In genomic region chr9:96696788-96697492, GRCm38 (mm10) we compare ENCODE assay signal across 10 mouse cellular contexts. TPM values are rescaled to one million over a fixed set of nuclear protein-coding genes. Genes with fewer than 3 reads are reported as not detected.
A peak's percentile ranks its signal among the peaks of the same experiment; 100 is the strongest.
DNase-seq lines count a peak whose midpoint lies in the region; ATAC-seq and TF ChIP-seq lines count a peak whose summit lies in the region.
"Had no signal": no experiment of that assay in that cellular context is flagged by ENCODE, and none has a peak within 500 bp of the region (broad histone marks: within the 10 kb centered on the region; RNA-seq: fewer than 3 reads in every experiment).

No protein-coding gene starts in this region.

- H3K9me3 ChIP-seq in embryonic facial prominence, embryonic 14.5 days (ENCODE audit: control insufficient read depth, low read length): peaks cover 9% of the 10 kb centered on the region
- no peaks in the 10 kb centered on the region for H3K9me3 ChIP-seq in stomach, embryonic 14.5 days (ENCODE audit: control insufficient read depth, low read depth, low read length)
- H3K9me3 ChIP-seq in forebrain, embryonic 13.5 days (replicated peaks): 0 out of 2 replicates have a peak, but pooled peaks cover 9% of the 10 kb centered on the region

- H3K4me1 ChIP-seq in embryonic facial prominence, embryonic 14.5 days (ENCODE audit: control insufficient read depth, insufficient read depth, low read length): 0 out of 2 replicates have a peak, but pooled peaks cover 6% of the 10 kb centered on the region
- no peaks in the 10 kb centered on the region for H3K4me1 ChIP-seq in stomach, embryonic 14.5 days (ENCODE audit: control insufficient read depth, insufficient read depth, low read length)
- H3K4me1 ChIP-seq in forebrain, embryonic 13.5 days: no peaks in the 10 kb centered on the region
- H3K4me1 ChIP-seq: midbrain, embryonic 12.5 days had no signal

- H3K36me3 ChIP-seq in embryonic facial prominence, embryonic 14.5 days (ENCODE audit: control insufficient read depth, insufficient read depth, low read length): 0 out of 2 replicates have a peak, but pooled peaks cover 4% of the 10 kb centered on the region
- peaks cover 3% of the 10 kb centered on the region; the same call in 1 of the 2 replicates for H3K36me3 ChIP-seq in stomach, embryonic 14.5 days (ENCODE audit: control insufficient read depth, insufficient read depth, low read length)
- H3K36me3 ChIP-seq in forebrain, embryonic 13.5 days (ENCODE audit: poor library complexity, severe bottlenecking): peaks cover 15% of the 10 kb centered on the region

- 79% methylated on average over 14 of the region's 14 CpGs for WGBS in embryonic facial prominence, embryonic 14.5 days
- WGBS in stomach, embryonic 14.5 days: 77% methylated on average over 14 of the region's 14 CpGs
- WGBS in forebrain, embryonic 13.5 days: 87% methylated on average over 14 of the region's 14 CpGs

- no peak for ATAC-seq in embryonic facial prominence, embryonic 14.5 days (ENCODE audit: low read depth)
- ATAC-seq in stomach, embryonic 14.5 days (ENCODE audit: insufficient number of reproducible peaks, insufficient read depth, low FRiP score, low read depth): no peak
- no peak for ATAC-seq in forebrain, embryonic 13.5 days

- intact Hi-C loops in heart, postnatal 36 days (cut with DNase I): no loop called here
- intact Hi-C loops in left cerebral cortex, adult 2 months (cut with DNase I): no loop called here
- intact Hi-C loops in left cerebral cortex, postnatal 25 days (cut with DNase I): no loop called here

- DNase-seq in heart, adult 11 months: peak; percentile 86
- DNase-seq in heart, postnatal 36 days: no peak
- DNase-seq in left cerebral cortex, adult 2 months (ENCODE audit: extremely low spot score in 1 of 2, low spot score in 2 of 2): no peak
- no peak for DNase-seq in left cerebral cortex, postnatal 25 days (ENCODE audit: low spot score in 2 of 2)
- DNase-seq in embryonic facial prominence, embryonic 14.5 days (ENCODE audit: low spot score): peak; percentile 33
- no peak for DNase-seq in frontal cortex, postnatal 25 days (ENCODE audit: low spot score in 2 of 2)
- DNase-seq: kidney, adult 11 months had no signal

- H3K27me3 ChIP-seq in embryonic facial prominence, embryonic 14.5 days (replicated peaks; ENCODE audit: control insufficient read depth, insufficient read depth, low read length): no peaks in the 10 kb centered on the region
- H3K27me3 ChIP-seq in stomach, embryonic 14.5 days (ENCODE audit: control insufficient read depth, insufficient read depth, low read length): no peaks in the 10 kb centered on the region
- H3K27me3 ChIP-seq in forebrain, embryonic 13.5 days: no peaks in the 10 kb centered on the region
- H3K27me3 ChIP-seq: midbrain, embryonic 12.5 days had no signal

- TF ChIP-seq CTCF in left cerebral cortex, adult 2 months (IDR thresholded peaks at IDR 0.05): no peak

- no peak overlapping the region for H3K4me3 ChIP-seq in left cerebral cortex, adult 2 months
- no peak overlapping the region for H3K4me3 ChIP-seq in embryonic facial prominence, embryonic 14.5 days (ENCODE audit: low read depth, low read length)
- no peak overlapping the region for H3K4me3 ChIP-seq in stomach, embryonic 14.5 days (ENCODE audit: low read depth, low read length)
- no peak overlapping the region for H3K4me3 ChIP-seq in forebrain, embryonic 13.5 days
- H3K4me3 ChIP-seq: midbrain, embryonic 12.5 days had no signal

- H3K4me2 ChIP-seq in embryonic facial prominence, embryonic 14.5 days (ENCODE audit: low read depth, low read length): no peak overlapping the region
- no peak overlapping the region for H3K4me2 ChIP-seq in stomach, embryonic 14.5 days (replicated peaks; ENCODE audit: low read depth, low read length)
- H3K4me2 ChIP-seq in forebrain, embryonic 13.5 days: no peak overlapping the region
- H3K4me2 ChIP-seq: midbrain, embryonic 12.5 days had no signal

- H3K9ac ChIP-seq in embryonic facial prominence, embryonic 14.5 days (ENCODE audit: low read depth, low read length): 0 out of 2 replicates have a peak overlapping the region, but pooled peaks have one; percentile 19
- H3K9ac ChIP-seq in stomach, embryonic 14.5 days (replicated peaks; ENCODE audit: low read depth, low read length): no peak overlapping the region
- no peak overlapping the region for H3K9ac ChIP-seq in forebrain, embryonic 13.5 days
- H3K9ac ChIP-seq: midbrain, embryonic 12.5 days had no signal

- peak overlapping the region; percentile 95 for H3K27ac ChIP-seq in left cerebral cortex, adult 2 months
- peak overlapping the region; percentile 24 for H3K27ac ChIP-seq in embryonic facial prominence, embryonic 14.5 days (replicated peaks; ENCODE audit: low read depth, low read length)
- H3K27ac ChIP-seq in stomach, embryonic 14.5 days (ENCODE audit: low read length): peak overlapping the region; percentile 44; the same call in 1 of the 2 replicates
- H3K27ac ChIP-seq in forebrain, embryonic 13.5 days: no peak overlapping the region
- H3K27ac ChIP-seq: midbrain, embryonic 12.5 days had no signal

RNA-seq across cellular contexts. Expression of gene Zbtb38, which starts 55.7 kb away (rescaled TPM):
- 10 to 100 TPM; 39.1 to 39.8 TPM for total RNA-seq in heart, postnatal 36 days (2021)
- total RNA-seq in left cerebral cortex, adult 2 months (2021): 10 to 100 TPM; 64.2 to 68.6 TPM
- 10 to 100 TPM; 57.6 to 58.8 TPM for total RNA-seq in left cerebral cortex, postnatal 25 days (2021)
- 17.1 and 18.1 TPM in 2 replicates for polyA plus RNA-seq in embryonic facial prominence, embryonic 14.5 days (2014; fragmentation: Nextera tagmentation; extraction: Ambion mirVana)
- polyA plus RNA-seq in stomach, embryonic 14.5 days (2014; fragmentation: Nextera tagmentation; extraction: Ambion mirVana): 23.0 and 25.5 TPM in 2 replicates
- polyA plus RNA-seq in forebrain, embryonic 13.5 days (2015; fragmentation: Nextera tagmentation; extraction: Ambion mirVana): 30.5 and 30.8 TPM in 2 replicates

Comparison
In these comparisons a context has a peak if more than half of its experiments do, and no peak if none do; other contexts are left out.
1. DNase-seq: peak in heart, adult 11 months (single experiment) and embryonic facial prominence, embryonic 14.5 days (single experiment); none in heart, postnatal 36 days (0 of 2), left cerebral cortex, adult 2 months (0 of 2), left cerebral cortex, postnatal 25 days (0 of 2) and frontal cortex, postnatal 25 days (0 of 2).